Mouse (Mus musculus) embryo, embryonic 9.5 days (tissue): ENCODE results near the gene Fam166a.

Experiments used
- DNase-seq: peaks from one replicate; pipeline ENCODE4 v3.0.0-alpha.2; 2017; ENCODE audit errors: extremely low spot score

Fam166a gene

GRCm38 (mm10) chr2:25185625-25186574, 32.6 kb upstream of the Fam166a start:
- DNase-seq: peak; percentile 91

- no peak for DNase-seq
Observed at GRCm38 (mm10) chr2:25186575-25186930, 32.0 kb upstream of the Fam166a start.

- DNase-seq: no peak
Observed at GRCm38 (mm10) chr2:25187841-25188240, 30.7 kb upstream of the Fam166a start.

- DNase-seq: peak; percentile 83
Observed at GRCm38 (mm10) chr2:25193330-25193770, 25.2 kb upstream of the Fam166a start.

- DNase-seq: no peak
Observed at GRCm38 (mm10) chr2:25194006-25194405, 24.5 kb upstream of the Fam166a start.

GRCm38 (mm10) chr2:25194486-25195171, 23.9 kb upstream of the Fam166a start:
- DNase-seq: no peak

- DNase-seq: peak; percentile 39
Observed at GRCm38 (mm10) chr2:25195211-25196156, 23.1 kb upstream of the Fam166a start.

- peak; percentile 45 for DNase-seq
Observed at GRCm38 (mm10) chr2:25196172-25196954, 22.2 kb upstream of the Fam166a start, which contains the start of gene Tor4a. TSS of gene Tor4a (minus strand) at chr2:25196886.

- no peak for DNase-seq
Observed at GRCm38 (mm10) chr2:25197191-25197590, 21.4 kb upstream of the Fam166a start.

- DNase-seq: no peak
Observed at GRCm38 (mm10) chr2:25197946-25198345, 20.6 kb upstream of the Fam166a start.

- no peak for DNase-seq
Observed at GRCm38 (mm10) chr2:25200631-25201030, 17.9 kb upstream of the Fam166a start.

GRCm38 (mm10) chr2:25203631-25204214, 14.8 kb upstream of the Fam166a start:
- DNase-seq: no peak

- DNase-seq: no peak
Observed at GRCm38 (mm10) chr2:25207593-25207992, 11.0 kb upstream of the Fam166a start.

- no peak for DNase-seq
Observed at GRCm38 (mm10) chr2:25210686-25211085, 7.9 kb upstream of the Fam166a start.

GRCm38 (mm10) chr2:25211121-25211670, 7.3 kb upstream of the Fam166a start, which contains the start of gene Nelfb:
TSS of gene Nelfb (minus strand) at chr2:25211489.
- DNase-seq: peak; percentile 96

GRCm38 (mm10) chr2:25213266-25213865, 5.2 kb upstream of the Fam166a start:
- no peak for DNase-seq

GRCm38 (mm10) chr2:25214444-25214843, 4.1 kb upstream of the Fam166a start, which contains the start of gene Stpg3:
TSS of gene Stpg3 (minus strand) at chr2:25214637.
- DNase-seq: no peak

GRCm38 (mm10) chr2:25217666-25218065, 879 bp upstream of the Fam166a start:
- DNase-seq: no peak

- DNase-seq: no peak
Observed at GRCm38 (mm10) chr2:25221331-25221772, 2.8 kb downstream of the Fam166a start.
